Mouse (Mus musculus) heart, embryonic 10.5 days (tissue): ENCODE measurements around the gene Flt3. TPM values are rescaled to one million over a fixed set of nuclear protein-coding genes. Genes with fewer than 3 reads are reported as not detected.

ENCODE experiments used
- microRNA-seq: library from miRNA; unstranded; fragments of <30 nt; microRNA quantifications from one replicate; pipeline ENCODE4, GENCODE M21; 2017
- polyA plus RNA-seq: library from polyadenylated mRNA; unstranded; fragments of >200 nt; fragmentation: Nextera tagmentation; extraction: Ambion mirVana; gene quantifications from 2 replicates; pipeline ENCODE4 v1.2.1, GENCODE M21; 2016

The Flt3 gene
- polyA plus RNA-seq, 1 experiment from 2014 or later = not detected

Small RNAs within 50 kb of the gene (microRNA-seq; reads per million reads assigned to microRNA genes)
- gene Mir7k = not detected

Other genes with a start within 250 kb of the Flt3 start
- not detected in 2 replicates for gene Gsx1, start 211.8 kb downstream of the Flt3 start, polyA plus RNA-seq
- gene Pdx1, start 130.5 kb downstream of the Flt3 start, polyA plus RNA-seq = 0.44 TPM in 1 of 2 replicates, not detected in the other
- gene Cdx2, start 93.2 kb downstream of the Flt3 start, polyA plus RNA-seq = not detected in 2 replicates
- gene Urad, start 78.0 kb downstream of the Flt3 start, polyA plus RNA-seq = not detected in 2 replicates
- 31.6 and 38.8 TPM in 2 replicates for gene Pan3, start 29.7 kb upstream of the Flt3 start, polyA plus RNA-seq